Mouse (Mus musculus) heart, adult 2 months (tissue): Measurements from ENCODE around the gene Rnf208.

Experiments used
- CTCF ChIP-seq: fragments of 200-600 bp; IDR thresholded peaks from 2 replicates; pipeline ENCODE4 v1.8.1; 2022; ENCODE audit warnings: antibody characterized with exemption, mild to moderate bottlenecking, moderate library complexity
- EP300 ChIP-seq: fragments of 200-500 bp; IDR thresholded peaks from 2 replicates; pipeline ENCODE4 v1.6.1; 2011; ENCODE audit warnings: low read depth, low read length, control low read depth; ENCODE audit not compliant: insufficient read depth
- POLR2A ChIP-seq: fragments of 200-500 bp; IDR thresholded peaks from 2 replicates; pipeline ENCODE4 v1.6.1; 2011; ENCODE audit warnings: mild to moderate bottlenecking, low read depth, low read length, control low read depth; ENCODE audit not compliant: insufficient read depth

GRCm38 (mm10) chr2:25234551-25235220, 7.4 kb upstream of the Rnf208 start:
- TF ChIP-seq POLR2A (no peak), EP300 (no peak), CTCF (no peak)
